Mouse (Mus musculus) MEL (cell line): ENCODE measurements around the gene Cbfa2t2. TPM values are rescaled to one million over a fixed set of nuclear protein-coding genes. Genes with fewer than 3 reads are reported as not detected.

Experiments
- DNase-seq: peaks from one replicate; pipeline ENCODE4 v3.0.0; 2011; ENCODE audit warnings: low read depth, low spot score
- H3K27ac ChIP-seq: 2 replicates; pipeline ENCODE4 v1.5.1; 2012; ENCODE audit warnings: low read depth, mild to moderate bottlenecking, control low read depth, low read length, moderate library complexity; ENCODE audit not compliant: control insufficient read depth
- H3K27me3 ChIP-seq, 2 experiments: fragments of 150-350 bp in 1 of 2; sonication (generic) in 1 of 2; 2 replicates each; pipeline ENCODE4 v1.6.1; 2012; ENCODE audit warnings: low read length in 2 of 2, mild to moderate bottlenecking in 2 of 2, improper control_type of control experiment in 1 of 2, moderate library complexity in 1 of 2; ENCODE audit not compliant: insufficient read depth in 2 of 2, control insufficient read depth in 1 of 2
- H3K36me3 ChIP-seq, 2 experiments: 2 replicates each; pipeline ENCODE4 v1.6.1; 2012 to 2014; ENCODE audit warnings: low read length in 2 of 2, improper control_type of control experiment in 1 of 2, inconsistent platforms in 1 of 2, mild to moderate bottlenecking in 1 of 2; ENCODE audit not compliant: insufficient read depth in 2 of 2, control insufficient read depth in 1 of 2
- H3K4me1 ChIP-seq, 2 experiments: fragments of 150-350 bp in 1 of 2; sonication (generic) in 1 of 2; 2 replicates each; pipeline ENCODE4 v1.6.1; 2012; ENCODE audit warnings: low read length in 2 of 2, improper control_type of control experiment in 1 of 2, mild to moderate bottlenecking in 1 of 2; ENCODE audit not compliant: insufficient read depth in 2 of 2, control insufficient read depth in 1 of 2
- H3K4me3 ChIP-seq, 2 experiments: fragments of 150-350 bp in 1 of 2; sonication (generic) in 1 of 2; 2 replicates each; pipeline ENCODE4 v1.5.1; 2012; ENCODE audit warnings: low read depth in 2 of 2, low read length in 2 of 2, mild to moderate bottlenecking in 2 of 2, moderate library complexity in 2 of 2, control low read depth in 1 of 2, improper control_type of control experiment in 1 of 2; ENCODE audit not compliant: control insufficient read depth in 1 of 2, insufficient read depth in 1 of 2
- H3K79me2 ChIP-seq: 2 replicates; pipeline ENCODE4 v1.6.1; 2012; ENCODE audit warnings: mild to moderate bottlenecking, low read length, moderate library complexity; ENCODE audit not compliant: control insufficient read depth, poor library complexity, insufficient read depth
- H3K9ac ChIP-seq: 2 replicates; pipeline ENCODE4 v1.6.1; 2012; ENCODE audit warnings: low read depth, mild to moderate bottlenecking, control low read depth, low read length, moderate library complexity; ENCODE audit not compliant: control insufficient read depth, poor library complexity, severe bottlenecking
- H3K9me3 ChIP-seq: fragments of 150-350 bp; sonication (generic); replicated peaks from 2 replicates; pipeline ENCODE4 v1.6.1; 2012; ENCODE audit warnings: mild to moderate bottlenecking, low read length, improper control_type of control experiment, moderate library complexity; ENCODE audit not compliant: insufficient read depth
- CHD1 ChIP-seq: IDR thresholded peaks from 2 replicates; pipeline ENCODE4 v1.6.1; 2012; ENCODE audit warnings: low read depth, mild to moderate bottlenecking, inconsistent platforms, low read length, improper control_type of control experiment
- CTCF ChIP-seq, 3 experiments: IDR thresholded peaks in 2 of 3; conservative IDR thresholded peaks in 1 of 3; 2 replicates each; pipeline ENCODE4 v1.5.1; 2011 to 2012; ENCODE audit warnings: low read length in 3 of 3, low read depth in 2 of 3, mild to moderate bottlenecking in 2 of 3, improper control_type of control experiment in 1 of 3, inconsistent platforms in 1 of 3, mixed read lengths in 1 of 3, moderate library complexity in 1 of 3; ENCODE audit not compliant: control insufficient read depth in 1 of 3, insufficient read depth in 1 of 3, poor library complexity in 1 of 3, severe bottlenecking in 1 of 3
- E2F4 ChIP-seq: IDR thresholded peaks from 2 replicates; pipeline ENCODE4 v1.6.1; 2011; ENCODE audit warnings: low read depth, low read length, improper control_type of control experiment, borderline replicate concordance
- EP300 ChIP-seq, 2 experiments: IDR thresholded peaks; 2 replicates each; pipeline ENCODE4 v1.6.1; 2011; ENCODE audit warnings: improper control_type of control experiment in 2 of 2, low read length in 2 of 2, low read depth in 1 of 2, mild to moderate bottlenecking in 1 of 2
- ETS1 ChIP-seq: IDR thresholded peaks from 2 replicates; pipeline ENCODE4 v1.6.1; 2012; ENCODE audit warnings: low read depth, mild to moderate bottlenecking, inconsistent platforms, low read length, improper control_type of control experiment, moderate library complexity
- GABPA ChIP-seq: IDR thresholded peaks from 2 replicates; pipeline ENCODE4 v1.6.1; 2012; ENCODE audit warnings: low read depth, mild to moderate bottlenecking, inconsistent platforms, low read length, improper control_type of control experiment, moderate library complexity
- HCFC1 ChIP-seq: IDR thresholded peaks from 2 replicates; pipeline ENCODE4 v1.6.1; 2012; ENCODE audit warnings: low read depth, mild to moderate bottlenecking, inconsistent platforms, low read length, improper control_type of control experiment, moderate library complexity
- JUND ChIP-seq: IDR thresholded peaks from 2 replicates; pipeline ENCODE4 v1.6.1; 2011; ENCODE audit warnings: low read depth, mild to moderate bottlenecking, improper control_type of control experiment, low read length
- KAT2A ChIP-seq: conservative IDR thresholded peaks from 2 replicates; pipeline ENCODE4 v1.6.1; 2012; ENCODE audit warnings: low read depth, low read length, improper control_type of control experiment, inconsistent platforms
- MAFK ChIP-seq: IDR thresholded peaks from 2 replicates; pipeline ENCODE4 v1.6.1; 2011; ENCODE audit warnings: low read depth, mild to moderate bottlenecking, low read length, improper control_type of control experiment, borderline replicate concordance
- MAX ChIP-seq: IDR thresholded peaks from 2 replicates; pipeline ENCODE4 v1.6.1; 2011; ENCODE audit warnings: low read length, improper control_type of control experiment
- MAZ ChIP-seq: IDR thresholded peaks from 2 replicates; pipeline ENCODE4 v1.6.1; 2012; ENCODE audit warnings: low read depth, mild to moderate bottlenecking, inconsistent platforms, low read length, improper control_type of control experiment
- MEF2A ChIP-seq: IDR thresholded peaks from 2 replicates; pipeline ENCODE4 v1.6.1; 2014; ENCODE audit warnings: low read depth, mild to moderate bottlenecking, inconsistent platforms, low read length, improper control_type of control experiment; ENCODE audit not compliant: poor library complexity, insufficient replicate concordance, severe bottlenecking; ENCODE audit errors: extremely low read depth
- MYC ChIP-seq: IDR thresholded peaks from 2 replicates; pipeline ENCODE4 v1.6.1; 2011; ENCODE audit warnings: low read depth, mild to moderate bottlenecking, low read length, improper control_type of control experiment, moderate library complexity
- NELFE ChIP-seq: IDR thresholded peaks from 2 replicates; pipeline ENCODE4 v1.6.1; 2011; ENCODE audit warnings: low read depth, low read length, improper control_type of control experiment
- POLR2A ChIP-seq, 2 experiments: IDR thresholded peaks; 2 replicates each; pipeline ENCODE4 v1.6.1; 2011 to 2012; ENCODE audit warnings: low read length in 2 of 2, mild to moderate bottlenecking in 2 of 2, control low read depth in 1 of 2, improper control_type of control experiment in 1 of 2, low read depth in 1 of 2, moderate library complexity in 1 of 2; ENCODE audit not compliant: control insufficient read depth in 1 of 2, insufficient read depth in 1 of 2, poor library complexity in 1 of 2
- POLR2AphosphoS5 ChIP-seq: IDR thresholded peaks from 2 replicates; pipeline ENCODE4 v1.6.1; 2012; ENCODE audit warnings: low read depth, borderline replicate concordance, mild to moderate bottlenecking, inconsistent platforms, low read length, moderate library complexity, mixed read lengths
- RAD21 ChIP-seq: IDR thresholded peaks from 2 replicates; pipeline ENCODE4 v1.6.1; 2011; ENCODE audit warnings: mild to moderate bottlenecking, low read depth, low read length, improper control_type of control experiment
- RCOR1 ChIP-seq: IDR thresholded peaks from 2 replicates; pipeline ENCODE4 v1.6.1; 2012; ENCODE audit warnings: low read depth, mild to moderate bottlenecking, inconsistent platforms, low read length, improper control_type of control experiment
- SMC3 ChIP-seq: IDR thresholded peaks from 2 replicates; pipeline ENCODE4 v1.6.1; 2011; ENCODE audit warnings: low read depth, low read length, improper control_type of control experiment
- ZC3H11A ChIP-seq: IDR thresholded peaks from 2 replicates; pipeline ENCODE4 v1.6.1; 2012; ENCODE audit warnings: low read depth, mild to moderate bottlenecking, inconsistent platforms, low read length, improper control_type of control experiment
- ZMIZ1 ChIP-seq: IDR thresholded peaks from 2 replicates; pipeline ENCODE4 v1.6.1; 2012; ENCODE audit warnings: low read depth, mild to moderate bottlenecking, inconsistent platforms, low read length, improper control_type of control experiment, moderate library complexity
- polyA plus RNA-seq, 2 experiments: library from polyadenylated mRNA; stranded (reverse) in 1 of 2; unstranded in 1 of 2; fragments of >175 nt in 1 of 2; fragments of >200 nt in 1 of 2; gene quantifications; 2 replicates each; pipeline versions ENCODE4 v1.2.1 to v1.2.4; 2012; ENCODE audit warnings: low replicate concordance in 2 of 2, low read depth in 1 of 2; ENCODE audit not compliant: insufficient read length in 2 of 2, insufficient read depth in 1 of 2, missing spikeins in 1 of 2
- total RNA-seq: library from RNA; depleted of rRNA; stranded (reverse); fragments of 300-350 nt; gene quantifications from 2 replicates; pipeline ENCODE4 v1.2.3, GENCODE M21; 2012

The Cbfa2t2 gene
- total and polyA plus RNA-seq, 3 experiments: 5.9 to 23.1 TPM; not detected in 1

GRCm38 (mm10) chr2:154563612-154564170 lies 127.4 kb downstream of the Cbfa2t2 start:
- no peak for DNase-seq
- Histone ChIP-seq H3K4me3 (no peak overlapping the region), H3K9ac (no peak overlapping the region), H3K36me3 (peaks cover 6 to 13% of the 10 kb centered on the region in 2 experiments), H3K9me3 (no peaks in the 10 kb centered on the region), H3K79me2 (peaks cover 25% of the 10 kb centered on the region), H3K4me1 (peaks cover 0 to 12% of the 10 kb centered on the region in 2 experiments; a peak in 3 of 4 replicates), H3K27ac (no peak overlapping the region), H3K27me3 (no peaks in the 10 kb centered on the region)
- TF ChIP-seq ETS1 (no peak), ZMIZ1 (no peak), EP300 (IDR thresholded peaks at IDR 0.05; ENCODE audit: low read depth in 1 of 2, low read length in 2 of 2) (no peak), ZC3H11A (no peak), GABPA (no peak), MAFK (no peak), POLR2AphosphoS5 (no peak), SMC3 (no peak), MAX (no peak)

GRCm38 (mm10) chr2:154565562-154565961 lies 129.3 kb downstream of the Cbfa2t2 start:
- Histone ChIP-seq H3K4me1 (peaks cover 0 to 14% of the 10 kb centered on the region in 2 experiments; a peak in 3 of 4 replicates), H3K36me3 (peaks cover 6 to 13% of the 10 kb centered on the region in 2 experiments)

More at GRCm38 (mm10) chr2:154565562-154565961, 129.3 kb downstream of the Cbfa2t2 start:
- Histone ChIP-seq H3K79me2 (peaks cover 32% of the 10 kb centered on the region), H3K4me3 (no peak overlapping the region), H3K27ac (no peak overlapping the region), H3K9me3 (no peaks in the 10 kb centered on the region), H3K27me3 (no peaks in the 10 kb centered on the region), H3K9ac (no peak overlapping the region)
- DNase-seq: no peak
- TF ChIP-seq MAZ (no peak), MEF2A (no peak), NELFE (no peak), CTCF (IDR thresholded peaks at IDR 0.05 in 2 of 3, conservative IDR thresholded peaks at IDR 0.05 in 1 of 3; ENCODE audit: control insufficient read depth in 1 of 3, insufficient read depth in 1 of 3, low read depth in 2 of 3, low read length in 3 of 3, poor library complexity in 1 of 3, severe bottlenecking in 1 of 3) (no peak), ZMIZ1 (no peak), JUND (no peak), POLR2A (IDR thresholded peaks at IDR 0.05; ENCODE audit: control insufficient read depth in 1 of 2, insufficient read depth in 1 of 2, low read depth in 1 of 2, low read length in 2 of 2, poor library complexity in 1 of 2) (no peak), POLR2AphosphoS5 (no peak), E2F4 (no peak), ETS1 (no peak), EP300 (IDR thresholded peaks at IDR 0.05; ENCODE audit: low read depth in 1 of 2, low read length in 2 of 2) (no peak), KAT2A (no peak), CHD1 (no peak), RAD21 (no peak), HCFC1 (no peak), RCOR1 (no peak), MYC (no peak)
